Mouse (Mus musculus): Measurements from ENCODE around the gene Polr1e.
"Not testable (repeated sequence)": the region's sequence is repeated elsewhere in the genome, so short reads cannot be mapped to it uniquely, and the experiment has no call there.

- not testable (repeated sequence) for TF ChIP-seq ZNF384 (IDR thresholded peaks at IDR 0.05; ENCODE audit: low read depth, low read length); EP300 (IDR thresholded peaks at IDR 0.05; ENCODE audit: low read length)
Measured at GRCm38 (mm10) chr4:44993179-44993578, 25.2 kb upstream of the Polr1e start.
